Mouse (Mus musculus): ENCODE measurements around the gene Tas2r122.
"Not testable (repeated sequence)": the region's sequence is repeated elsewhere in the genome, so short reads cannot be mapped to it uniquely, and the experiment has no call there.

The Tas2r122 gene

DNA sequence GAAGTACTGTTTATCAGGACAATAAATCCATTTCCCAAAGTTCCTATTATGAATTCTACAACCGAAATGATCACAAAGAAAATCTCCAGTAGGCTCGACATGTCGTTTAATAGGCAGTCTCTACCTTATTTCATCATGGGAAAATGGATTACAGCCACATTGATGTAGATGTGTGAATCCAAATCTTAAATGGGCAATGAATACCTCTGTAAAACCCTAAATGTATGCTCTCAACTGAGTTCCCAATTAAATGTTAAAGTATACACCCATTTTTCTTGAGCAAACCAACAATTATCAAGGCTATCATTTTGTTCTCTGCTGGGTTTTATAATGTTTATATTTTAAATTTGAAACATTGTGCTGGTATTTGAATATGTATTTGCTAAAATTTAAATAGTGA, at the start of gene Tas2r122:
Tas2r122 (minus strand) TSS at position 101 of the 400 bp plus-strand sequence.
- no peak for DNase-seq

DNA sequence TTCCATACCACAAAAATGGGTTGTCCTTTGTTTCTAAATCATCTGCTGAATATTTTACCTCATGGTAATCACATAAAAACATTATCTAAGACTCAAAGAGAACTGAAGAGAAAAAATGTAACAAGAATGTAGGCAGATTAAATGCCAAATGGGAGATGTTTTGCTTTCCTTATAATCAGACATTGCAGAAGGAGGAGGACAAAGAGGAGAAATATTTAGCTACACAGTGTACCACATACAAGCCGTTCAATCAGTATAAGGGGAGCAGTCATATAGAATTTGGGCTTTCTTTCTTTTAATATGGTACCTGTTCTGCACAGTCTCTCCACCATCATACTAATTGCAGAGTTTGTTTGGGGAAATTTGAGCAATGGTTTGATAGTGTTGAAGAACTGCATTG, 42.7 kb upstream of the Tas2r122 start, which contains the start of gene Tas2r124:
Tas2r124 (plus strand) TSS at position 301 of the 400 bp plus-strand sequence.
- DNase-seq = no peak

DNA sequence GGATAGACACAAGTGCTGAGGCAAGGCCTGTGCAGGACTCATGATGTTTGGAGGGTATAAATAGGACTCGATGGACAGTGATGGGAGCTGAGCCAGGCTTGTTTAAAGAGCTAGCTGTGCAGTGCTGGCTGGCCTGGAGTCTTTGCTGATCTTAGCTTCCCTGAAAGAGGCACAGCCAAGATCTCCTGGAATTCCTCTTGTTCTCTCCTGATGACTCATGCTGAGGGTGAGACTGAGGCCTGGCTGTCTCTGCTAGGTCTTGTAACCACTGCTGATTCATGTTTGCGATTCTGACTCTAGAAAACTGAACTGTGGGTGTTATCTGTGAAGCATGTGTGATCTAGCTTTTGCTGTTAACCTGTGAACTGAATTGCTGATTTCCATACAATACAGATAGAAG, 38.5 kb upstream of the Tas2r122 start:
- no peak for DNase-seq

DNA sequence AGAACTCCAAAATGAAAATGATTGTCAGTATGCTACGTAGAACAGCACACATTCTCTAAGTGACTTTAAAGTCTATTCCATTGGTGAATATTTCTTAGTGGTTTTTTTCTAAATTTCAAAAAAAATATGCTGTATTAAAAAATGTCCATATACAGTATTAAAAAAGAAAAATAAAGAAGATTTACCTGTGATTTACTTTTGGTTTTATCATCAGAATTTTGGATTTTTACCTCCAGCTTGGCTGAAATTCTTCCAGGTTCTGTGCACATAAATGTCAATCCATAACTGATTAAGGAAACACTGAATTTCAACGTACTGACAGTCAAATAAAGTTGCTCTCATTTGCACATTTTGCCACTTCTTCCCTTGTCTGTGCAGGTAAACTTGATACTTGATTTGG, 26.2 kb upstream of the Tas2r122 start, which contains the start of gene Tas2r115:
Tas2r115 (minus strand) TSS at position 101 of the 400 bp plus-strand sequence.
- no peak for DNase-seq

DNA sequence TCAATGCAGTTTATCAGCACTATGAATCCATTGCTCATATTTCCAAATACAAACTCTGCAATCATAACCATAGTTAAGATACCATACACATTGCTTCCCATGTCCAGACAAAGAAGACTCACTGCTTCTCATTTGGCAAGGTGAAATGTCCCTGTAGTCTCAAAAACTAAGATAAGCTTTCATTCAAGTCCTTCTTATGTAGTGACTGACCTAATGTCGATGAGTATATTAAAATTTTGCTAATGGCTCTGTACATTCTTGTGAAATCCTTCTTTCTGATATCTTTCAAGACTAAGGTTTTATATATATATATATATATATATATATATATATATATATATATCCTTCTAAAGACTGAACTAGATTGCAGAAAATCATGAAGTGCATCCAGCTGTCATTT, 10.8 kb downstream of the Tas2r122 start, which contains the start of gene Tas2r121:
Tas2r121 (minus strand) TSS at position 101 of the 400 bp plus-strand sequence.
- no peak for DNase-seq

DNA sequence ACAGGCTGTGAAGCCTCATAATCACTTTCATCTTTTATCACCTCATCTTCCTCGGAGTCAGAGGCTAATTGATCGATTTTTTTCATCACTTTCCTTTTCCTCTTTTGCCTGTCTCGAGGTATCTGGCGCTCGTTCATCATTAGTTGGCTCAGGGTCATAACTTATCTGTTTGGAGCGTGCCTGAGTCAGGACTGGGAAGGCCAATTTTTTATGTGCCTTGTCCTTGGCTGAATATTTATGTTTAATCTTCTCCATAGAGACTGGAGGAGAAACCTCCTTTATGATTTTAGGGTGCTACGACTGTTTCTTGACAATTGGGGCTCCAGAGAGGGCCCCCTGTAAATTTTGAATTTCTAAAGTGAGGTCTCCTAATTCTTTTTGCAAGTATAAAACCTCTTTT, 20.1 kb downstream of the Tas2r122 start:
- not testable (repeated sequence) for DNase-seq
